Mouse (Mus musculus): ENCODE measurements around the gene Cactin. TPM values are rescaled to one million over a fixed set of nuclear protein-coding genes. Genes with fewer than 3 reads are reported as not detected.

Cactin gene
- total RNA-seq, 2 experiments from 2014 or later, result 27.8 to 28.4 TPM

GRCm38 (mm10) chr10:81315587-81315986, 5.3 kb upstream of the Cactin start:
- intact Hi-C loops (cut with DNase I), result no loop called here
- DNase-seq (ENCODE audit: low spot score in 2 of 2), result no peak

- peak in 1 of 2 experiments; percentile 30 for DNase-seq (ENCODE audit: low spot score in 2 of 2)
- intact Hi-C loops (cut with DNase I), result loop anchor here (2.0 kb wide), 1 partner anchor 24 kb away; the partner anchor contains the start of gene Pip5k1c
Measured at GRCm38 (mm10) chr10:81316338-81317060, 4.4 kb upstream of the Cactin start.

- DNase-seq (ENCODE audit: low spot score in 2 of 2), result no peak
- intact Hi-C loops (cut with DNase I), result loop anchor here (2.0 kb wide), 1 partner anchor 24 kb away; the partner anchor contains the start of gene Pip5k1c
Measured at GRCm38 (mm10) chr10:81317273-81317672, 3.6 kb upstream of the Cactin start.

GRCm38 (mm10) chr10:81318589-81319329, 2.1 kb upstream of the Cactin start:
- intact Hi-C loops (cut with DNase I), result no loop called here
- DNase-seq (ENCODE audit: low spot score in 2 of 2), result no peak

GRCm38 (mm10) chr10:81319330-81319699, 1.6 kb upstream of the Cactin start:
- DNase-seq (ENCODE audit: low spot score in 2 of 2), result no peak
- intact Hi-C loops (cut with DNase I), result no loop called here

- no peak for DNase-seq (ENCODE audit: low spot score in 2 of 2)
Measured at GRCm38 (mm10) chr10:81319741-81320549, 958 bp upstream of the Cactin start.

GRCm38 (mm10) chr10:81321436-81321835, 533 bp downstream of the Cactin start:
- no peak for DNase-seq (ENCODE audit: low spot score in 2 of 2)
- intact Hi-C loops (cut with DNase I), result no loop called here

More at GRCm38 (mm10) chr10:81319741-81320549, 958 bp upstream of the Cactin start:
- intact Hi-C loops (cut with DNase I), result no loop called here

GRCm38 (mm10) chr10:81322444-81322843, 1.5 kb downstream of the Cactin start:
- intact Hi-C loops (cut with DNase I), result no loop called here
- no peak for DNase-seq (ENCODE audit: low spot score in 2 of 2)

GRCm38 (mm10) chr10:81323141-81323775, 2.4 kb downstream of the Cactin start:
- no peak for DNase-seq (ENCODE audit: low spot score in 2 of 2)
- intact Hi-C loops (cut with DNase I), result no loop called here

GRCm38 (mm10) chr10:81323791-81324530, 3.1 kb downstream of the Cactin start:
- intact Hi-C loops (cut with DNase I), result no loop called here
- no peak for DNase-seq (ENCODE audit: low spot score in 2 of 2)

- intact Hi-C loops (cut with DNase I), result no loop called here
- no peak for DNase-seq (ENCODE audit: low spot score in 2 of 2)
Measured at GRCm38 (mm10) chr10:81325176-81325575, 4.3 kb downstream of the Cactin start.

GRCm38 (mm10) chr10:81325781-81326180, 4.9 kb downstream of the Cactin start:
- intact Hi-C loops (cut with DNase I), result no loop called here
- DNase-seq (ENCODE audit: low spot score in 2 of 2), result no peak

GRCm38 (mm10) chr10:81326858-81327257, 6.0 kb downstream of the Cactin start:
- intact Hi-C loops (cut with DNase I), result no loop called here
- DNase-seq (ENCODE audit: low spot score in 2 of 2), result no peak

- intact Hi-C loops (cut with DNase I), result no loop called here
Measured at GRCm38 (mm10) chr10:81327959-81328358, 7.1 kb downstream of the Cactin start.

GRCm38 (mm10) chr10:81328386-81328785, 7.5 kb downstream of the Cactin start, which contains the start of gene Tbxa2r:
Gene Tbxa2r (plus strand): TSS chr10:81328731.
- no peak for DNase-seq (ENCODE audit: low spot score in 2 of 2)

More at GRCm38 (mm10) chr10:81327959-81328358, 7.1 kb downstream of the Cactin start:
- no peak for DNase-seq (ENCODE audit: low spot score in 2 of 2)

GRCm38 (mm10) chr10:81329194-81329975, 8.5 kb downstream of the Cactin start:
- DNase-seq (ENCODE audit: low spot score in 2 of 2), result no peak
- intact Hi-C loops (cut with DNase I), result no loop called here

More at GRCm38 (mm10) chr10:81328386-81328785, 7.5 kb downstream of the Cactin start, which contains the start of gene Tbxa2r:
- intact Hi-C loops (cut with DNase I), result no loop called here

- no peak for DNase-seq (ENCODE audit: low spot score in 2 of 2)
- intact Hi-C loops (cut with DNase I), result no loop called here
Measured at GRCm38 (mm10) chr10:81330007-81330406, 9.1 kb downstream of the Cactin start.

- DNase-seq (ENCODE audit: low spot score in 2 of 2), result no peak
- intact Hi-C loops (cut with DNase I), result no loop called here
Measured at GRCm38 (mm10) chr10:81332277-81332676, 11.4 kb downstream of the Cactin start.
